ENCODE assay signal across 8 mouse cellular contexts in the genomic region with DNA sequence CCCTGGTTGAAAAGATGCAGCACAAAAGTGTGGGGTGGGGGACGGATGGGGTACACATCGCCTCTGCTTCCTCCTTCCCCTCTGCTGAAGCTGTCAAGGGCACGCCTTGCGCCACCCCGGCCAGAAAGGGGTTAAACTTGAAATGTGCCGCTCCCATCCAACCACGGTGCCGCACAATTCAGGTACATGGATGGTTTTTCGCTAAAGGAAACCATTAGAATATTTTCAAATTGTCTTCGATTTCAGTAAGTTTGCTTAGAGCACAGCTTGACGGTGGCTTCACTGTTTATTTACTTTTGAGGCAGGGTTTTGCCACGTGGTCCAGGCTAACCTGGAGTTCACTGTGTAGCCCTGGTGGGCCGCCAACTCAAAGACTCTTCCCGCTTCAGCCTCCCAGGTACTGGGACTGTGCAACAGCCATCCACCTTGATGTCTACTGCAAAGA. TPM values are rescaled to one million over a fixed set of nuclear protein-coding genes. Genes with fewer than 3 reads are reported as not detected.
A peak's percentile ranks its signal among the peaks of the same experiment; 100 is the strongest.
DNase-seq lines count a peak whose midpoint lies in the region; ATAC-seq and TF ChIP-seq lines count a peak whose summit lies in the region.

A gene (minus strand): TSS at position 95 of the 445 bp plus-strand sequence.

- peak within 1 kb of the TSS; percentile 89 for H3K4me3 ChIP-seq in testis, adult 2 months (ENCODE audit: control insufficient read depth, low read depth, low read length)
- H3K4me3 ChIP-seq in intestine, embryonic 15.5 days (replicated peaks) = peak within 1 kb of the TSS; percentile 77

- no peaks in the 10 kb centered on the region for H3K27me3 ChIP-seq in testis, adult 2 months (ENCODE audit: control insufficient read depth, insufficient read depth, low read length)
- no peaks in the 10 kb centered on the region for H3K27me3 ChIP-seq in intestine, embryonic 15.5 days (replicated peaks)

- H3K36me3 ChIP-seq in testis, adult 2 months (ENCODE audit: control insufficient read depth, insufficient read depth, low read length) = no peaks in the 10 kb centered on the region
- H3K36me3 ChIP-seq in intestine, embryonic 15.5 days = no peaks in the 10 kb centered on the region

- H3K4me2 ChIP-seq in intestine, embryonic 15.5 days (replicated peaks) = peak within 1 kb of the TSS; percentile 93

- H3K9ac ChIP-seq in intestine, embryonic 15.5 days = peak within 1 kb of the TSS; percentile 89

- H3K27ac ChIP-seq in testis, adult 2 months (ENCODE audit: control insufficient read depth, insufficient read depth, low read depth, low read length) = no peak within 1 kb of the TSS
- peak within 1 kb of the TSS; percentile 46 for H3K27ac ChIP-seq in intestine, embryonic 15.5 days

- TF ChIP-seq CTCF in testis, adult 2 months (IDR thresholded peaks at IDR 0.05; ENCODE audit: control insufficient read depth, insufficient read depth, insufficient replicate concordance, low read depth, low read length) = no peak

- 2% methylated on average over 14 of the region's 14 CpGs for WGBS in intestine, embryonic 15.5 days

- no peaks in the 10 kb centered on the region for H3K9me3 ChIP-seq in intestine, embryonic 15.5 days

- no peak for DNase-seq in adrenal gland, postnatal 4 days (ENCODE audit: low spot score in 2 of 2)
- DNase-seq in adrenal gland, adult 18-20 months (ENCODE audit: low spot score in 2 of 2) = no peak
- DNase-seq in testis, postnatal 10 days (ENCODE audit: low spot score) = no peak
- no peak for DNase-seq in ovary, postnatal 14 days (ENCODE audit: low spot score)
- DNase-seq in urinary bladder, adult 2 months (ENCODE audit: low spot score) = no peak

- peak; percentile 53 for ATAC-seq in intestine, embryonic 15.5 days
- peak; percentile 53 for ATAC-seq in megakaryocyte progenitor cell, adult 5-6 weeks (replicated peaks; ENCODE audit: poor library complexity)

- no peak for TF ChIP-seq POLR2A in testis, adult 2 months (IDR thresholded peaks at IDR 0.05; ENCODE audit: control insufficient read depth, low read depth, low read length)

- peaks cover 13% of the 10 kb centered on the region for H3K4me1 ChIP-seq in testis, adult 2 months (ENCODE audit: control insufficient read depth, insufficient read depth, low read length)
- H3K4me1 ChIP-seq in intestine, embryonic 15.5 days (replicated peaks) = peaks cover 19% of the 10 kb centered on the region; the same call in 1 of the 2 replicates

RNA-seq across cellular contexts. Expression of the gene that starts here (rescaled TPM):
- total RNA-seq in adrenal gland, postnatal 4 days (2021) = 10 to 100 TPM; 11.0 to 11.7 TPM
- 1 to 10 TPM; 3.7 to 4.2 TPM for total RNA-seq in adrenal gland, adult 18-20 months (2021)
- polyA plus RNA-seq in testis, adult 2 months (2012; rRNA removed) = 1.2 and 1.7 TPM in 2 replicates
- polyA plus RNA-seq in intestine, embryonic 15.5 days (2015; fragmentation: Nextera tagmentation; extraction: Ambion mirVana) = 9.1 and 10.0 TPM in 2 replicates
- 0.27 TPM in 1 of 2 replicates, not detected in the other for total RNA-seq in megakaryocyte progenitor cell, adult 5-6 weeks (2015)
- 0.12 and 0.51 TPM in 2 replicates for total RNA-seq in megakaryocyte progenitor cell, adult 5-6 weeks (2017)
- polyA plus RNA-seq in urinary bladder, adult 2 months (2012; rRNA removed) = 6.2 and 6.3 TPM in 2 replicates

Comparison
In these comparisons a context has a peak if more than half of its experiments do, and no peak if none do; other contexts are left out.
1. Peak in ATAC-seq in megakaryocyte progenitor cell, adult 5-6 weeks; RNA of the gene not detected or under 1 TPM.